Mouse (Mus musculus) neural tube, embryonic 14.5 days (tissue): ENCODE measurements at regions not wholly inside any gene's neighbourhood (a gene's known extent, or its start where the extent isn't known, plus 50 kb on each side); places are given as distances from the start of the nearest gene placed in this dataset.
A peak's percentile ranks its signal among the peaks of the same experiment; 100 is the strongest.

Experiments used
- ATAC-seq: fragments of 200-750 bp; cut with Nextera tagmentation; 2 replicates; pipeline ENCODE4 v1.8.0; 2017; ENCODE audit warnings: low read depth, mild to moderate bottlenecking, moderate TSS enrichment, moderate library complexity
- H3K27ac ChIP-seq: fragments of 300-500 bp; sonication (generic); 2 replicates; pipeline ENCODE4 v1.5.1; 2014; ENCODE audit warnings: low read depth, mild to moderate bottlenecking, control low read depth, low read length, moderate library complexity, mixed read lengths
- H3K27me3 ChIP-seq: fragments of 300-500 bp; sonication (generic); 2 replicates; pipeline ENCODE4 v1.6.1; 2014; ENCODE audit warnings: low read length; ENCODE audit not compliant: control insufficient read depth, insufficient read depth
- H3K36me3 ChIP-seq: fragments of 300-500 bp; sonication (generic); 2 replicates; pipeline ENCODE4 v1.6.1; 2014; ENCODE audit warnings: low read length, mixed read lengths; ENCODE audit not compliant: control insufficient read depth, insufficient read depth
- H3K4me1 ChIP-seq: fragments of 300-500 bp; sonication (generic); 2 replicates; pipeline ENCODE4 v1.6.1; 2014; ENCODE audit warnings: low read length; ENCODE audit not compliant: control insufficient read depth, insufficient read depth
- H3K4me2 ChIP-seq: fragments of 300-500 bp; sonication (generic); 2 replicates; pipeline ENCODE4 v1.6.1; 2014; ENCODE audit warnings: mild to moderate bottlenecking, low read depth, low read length, control low read depth
- H3K4me3 ChIP-seq: fragments of 300-500 bp; sonication (generic); 2 replicates; pipeline ENCODE4 v1.5.1; 2014; ENCODE audit warnings: low read depth, low read length, control low read depth, mixed read lengths
- H3K9ac ChIP-seq: fragments of 300-500 bp; sonication (generic); replicated peaks from 2 replicates; pipeline ENCODE4 v1.6.1; 2014; ENCODE audit warnings: low read depth, mild to moderate bottlenecking, control low read depth, low read length, mixed read lengths
- H3K9me3 ChIP-seq: fragments of 300-500 bp; sonication (generic); 2 replicates; pipeline ENCODE4 v1.6.1; 2016; ENCODE audit warnings: low read length; ENCODE audit not compliant: control insufficient read depth
- WGBS: fragments of 180-500 bp; shearing (Covaris S2); extraction: QIAGEN DNeasy Blood & Tissue Kit; methylation state at CpG from one replicate; pipeline ENCODE4 v1.1.7; 2014; 5-methylcytosine and 5-hydroxymethylcytosine counted together

GRCm38 (mm10) chr2:75315341-75315740 is 343.7 kb upstream of the Hnrnpa3 start:
- WGBS, result 21% methylated on average over 7 of the region's 7 CpGs
- no peak overlapping the region for H3K4me3 ChIP-seq

DNA sequence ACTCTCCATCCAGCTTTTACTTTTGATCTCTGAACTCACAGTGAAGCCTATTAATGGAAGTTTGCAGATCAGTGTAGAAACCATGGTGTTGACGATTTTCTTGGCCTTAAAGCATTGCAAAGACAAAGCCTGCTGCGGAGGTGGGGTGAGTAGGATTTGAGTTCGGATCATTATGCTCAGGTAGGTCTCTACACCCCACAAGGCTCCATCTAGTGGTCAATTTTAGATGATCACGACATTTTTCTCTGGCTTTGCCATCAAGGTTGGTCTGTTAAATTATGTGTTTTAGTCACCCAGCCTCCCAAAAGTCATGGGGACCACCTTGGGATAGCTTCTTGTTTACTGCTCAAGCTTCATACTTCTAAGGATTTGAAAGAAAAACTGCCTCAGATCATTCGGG is 340.9 kb upstream of the Hnrnpa3 start:
- Histone ChIP-seq H3K9me3 (no peaks in the 10 kb centered on the region), H3K27ac (no peak overlapping the region), H3K9ac (no peak overlapping the region), H3K4me3 (no peak overlapping the region), H3K4me2 (no peak overlapping the region), H3K36me3 (no peaks in the 10 kb centered on the region), H3K4me1 (0 out of 2 replicates have a peak, but pooled peaks cover 5% of the 10 kb centered on the region), H3K27me3 (no peaks in the 10 kb centered on the region)
- ATAC-seq, result no peak
- 58% methylated on average over 5 of the region's 5 CpGs for WGBS

More at GRCm38 (mm10) chr2:75315341-75315740, 343.7 kb upstream of the Hnrnpa3 start:
- Histone ChIP-seq H3K36me3 (no peaks in the 10 kb centered on the region), H3K4me2 (no peak overlapping the region), H3K9me3 (no peaks in the 10 kb centered on the region), H3K27ac (no peak overlapping the region), H3K27me3 (no peaks in the 10 kb centered on the region), H3K9ac (no peak overlapping the region), H3K4me1 (peaks cover 5% of the 10 kb centered on the region; the same call in 1 of the 2 replicates)
- no peak for ATAC-seq

DNA sequence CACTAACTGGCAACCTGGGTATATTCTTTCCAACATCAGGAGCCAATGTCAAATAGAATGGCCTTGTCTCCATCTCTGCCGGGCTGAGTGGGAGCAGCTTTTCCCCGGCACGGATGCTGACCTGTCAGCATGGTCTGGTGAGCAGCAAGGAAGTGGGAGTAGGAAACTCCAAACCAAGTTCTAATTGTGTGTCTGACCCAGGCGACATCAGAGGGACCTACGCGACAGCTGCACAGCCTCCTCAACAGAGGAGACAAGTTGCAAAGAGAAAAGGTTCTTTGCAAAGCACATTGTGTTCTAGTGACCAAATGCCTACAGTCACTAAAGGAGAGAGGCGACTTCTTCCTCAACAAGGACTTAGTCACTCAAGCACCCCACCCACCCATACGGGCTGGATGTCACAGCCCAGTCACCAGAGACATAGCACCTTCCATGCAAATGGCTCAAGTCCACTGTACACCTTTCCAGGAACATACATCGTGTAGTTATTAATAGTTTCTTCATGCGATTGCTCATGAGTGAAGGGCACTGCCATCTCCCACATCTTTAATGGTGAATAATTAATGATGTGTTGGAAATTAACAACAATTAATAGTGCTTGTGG is 334.8 kb upstream of the Hnrnpa3 start:
- whole genome bisulfite sequencing, result 89% methylated on average over 10 of the region's 10 CpGs
- H3K4me3 ChIP-seq, result no peak overlapping the region
- ATAC-seq, result no peak

DNA sequence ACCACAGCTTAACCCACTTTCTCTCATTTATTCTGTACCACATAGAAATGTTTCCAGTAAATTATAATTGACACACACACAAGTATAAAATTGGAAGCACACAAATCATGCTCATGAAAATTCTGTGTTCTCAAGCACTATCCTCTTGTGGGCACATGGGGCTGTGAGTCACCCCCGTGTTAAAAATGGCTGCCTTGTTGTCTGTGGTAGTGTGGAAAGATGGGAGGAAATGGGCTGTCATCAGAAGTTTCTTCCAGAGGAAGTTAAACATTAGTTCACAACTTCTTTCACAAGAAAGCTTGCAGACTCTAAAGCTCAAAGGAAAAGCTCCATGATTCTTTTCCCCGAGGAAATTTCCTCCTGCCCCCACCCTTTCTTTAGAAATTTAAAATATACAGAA is 329.5 kb upstream of the Hnrnpa3 start:
- Histone ChIP-seq H3K4me1 (no peaks in the 10 kb centered on the region), H3K9ac (no peak overlapping the region), H3K36me3 (no peaks in the 10 kb centered on the region), H3K4me2 (no peak overlapping the region), H3K27me3 (no peaks in the 10 kb centered on the region), H3K9me3 (no peaks in the 10 kb centered on the region), H3K27ac (no peak overlapping the region), H3K4me3 (no peak overlapping the region)
- whole genome bisulfite sequencing, result 81% methylated on average over 2 of the region's 2 CpGs
- no peak for ATAC-seq

More for the DNA sequence above, 334.8 kb upstream of the Hnrnpa3 start:
- Histone ChIP-seq H3K9ac (no peak overlapping the region), H3K27me3 (no peaks in the 10 kb centered on the region), H3K36me3 (no peaks in the 10 kb centered on the region), H3K4me1 (no peaks in the 10 kb centered on the region), H3K4me2 (no peak overlapping the region), H3K9me3 (no peaks in the 10 kb centered on the region), H3K27ac (no peak overlapping the region)

DNA sequence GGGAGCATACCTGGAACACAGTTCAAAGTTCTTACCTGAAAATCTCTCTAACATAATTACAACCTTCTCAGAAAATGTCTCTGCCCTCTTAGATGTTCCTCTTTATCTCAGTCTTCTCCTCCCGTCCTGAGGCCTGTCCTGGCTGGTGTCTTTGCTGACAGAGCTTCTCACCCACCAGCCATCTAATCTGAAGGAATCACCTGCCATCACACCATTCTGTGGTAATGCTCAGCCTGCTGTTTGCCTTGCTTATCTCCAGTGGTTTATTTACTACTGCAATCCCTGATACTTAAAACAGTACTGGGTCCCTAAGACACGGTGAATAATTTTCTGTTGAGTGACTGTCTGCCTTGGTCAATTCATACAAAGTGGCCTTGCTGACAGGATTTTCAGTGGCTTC is 317.8 kb upstream of the Hnrnpa3 start:
- no peaks in the 10 kb centered on the region for H3K4me1 ChIP-seq
- no peak overlapping the region for H3K9ac ChIP-seq
- no peaks in the 10 kb centered on the region for H3K9me3 ChIP-seq
- WGBS, result 90% methylated on average over 2 of the region's 2 CpGs
- ATAC-seq, result no peak
- no peak overlapping the region for H3K27ac ChIP-seq
- no peak overlapping the region for H3K4me3 ChIP-seq
- no peaks in the 10 kb centered on the region for H3K36me3 ChIP-seq
- H3K27me3 ChIP-seq, result no peaks in the 10 kb centered on the region
- H3K4me2 ChIP-seq, result no peak overlapping the region

- no peak overlapping the region for H3K9ac ChIP-seq
- no peak overlapping the region for H3K4me2 ChIP-seq
- no peaks in the 10 kb centered on the region for H3K27me3 ChIP-seq
- H3K9me3 ChIP-seq, result no peaks in the 10 kb centered on the region
- ATAC-seq, result no peak
- 79% methylated on average over 6 of the region's 6 CpGs for WGBS
- no peak overlapping the region for H3K4me3 ChIP-seq
- H3K27ac ChIP-seq, result no peak overlapping the region
- H3K36me3 ChIP-seq, result no peaks in the 10 kb centered on the region
- no peaks in the 10 kb centered on the region for H3K4me1 ChIP-seq
Observed at GRCm38 (mm10) chr2:75341726-75342280, 317.3 kb upstream of the Hnrnpa3 start.

DNA sequence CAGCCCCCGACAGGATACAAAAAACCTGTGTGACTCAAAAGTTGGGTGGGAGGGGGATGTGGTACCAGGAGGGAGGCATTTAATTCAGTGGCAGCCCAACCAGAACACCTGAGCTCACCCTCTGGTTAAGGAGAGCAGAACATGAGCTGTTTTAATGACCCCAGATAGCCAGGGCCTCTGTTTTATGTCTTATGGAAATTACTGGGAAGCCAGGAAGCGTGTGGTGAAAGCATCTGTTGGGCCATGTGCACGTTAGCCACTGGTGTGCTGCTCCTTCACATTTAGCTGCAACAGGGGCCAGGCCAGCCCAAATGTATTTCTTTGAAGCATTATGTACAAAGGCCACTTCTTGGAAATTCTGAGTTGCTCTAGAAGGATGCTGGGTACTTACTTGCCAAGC is 308.2 kb upstream of the Hnrnpa3 start:
- Histone ChIP-seq H3K36me3 (no peaks in the 10 kb centered on the region), H3K9me3 (no peaks in the 10 kb centered on the region), H3K27me3 (no peaks in the 10 kb centered on the region), H3K4me2 (no peak overlapping the region), H3K4me1 (0 out of 2 replicates have a peak, but pooled peaks cover 4% of the 10 kb centered on the region), H3K9ac (no peak overlapping the region), H3K27ac (no peak overlapping the region), H3K4me3 (no peak overlapping the region)
- WGBS, result 55% methylated on average over 3 of the region's 3 CpGs
- ATAC-seq, result no peak

DNA sequence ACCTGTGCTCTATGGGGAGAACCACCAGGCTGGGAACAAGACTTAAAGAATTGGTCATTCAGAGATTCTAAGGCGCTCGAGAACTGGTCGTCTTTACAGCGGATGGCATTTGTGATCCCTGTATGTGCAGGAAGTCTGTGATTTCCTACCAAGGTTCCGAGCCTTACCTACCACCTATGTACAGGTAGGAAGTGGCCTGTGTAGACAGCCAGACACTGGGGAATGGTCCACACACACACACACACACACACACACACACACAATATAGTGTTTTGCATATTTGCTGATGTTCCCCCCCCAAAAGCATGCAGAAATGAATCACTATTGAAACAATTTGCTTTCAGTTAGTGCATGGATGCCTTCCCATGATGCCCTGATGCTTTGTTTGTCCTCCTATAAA is 307.1 kb upstream of the Hnrnpa3 start:
- Histone ChIP-seq H3K9ac (no peak overlapping the region), H3K9me3 (no peaks in the 10 kb centered on the region), H3K4me2 (no peak overlapping the region), H3K4me3 (no peak overlapping the region), H3K36me3 (no peaks in the 10 kb centered on the region), H3K27ac (no peak overlapping the region), H3K4me1 (0 out of 2 replicates have a peak, but pooled peaks cover 4% of the 10 kb centered on the region), H3K27me3 (no peaks in the 10 kb centered on the region)
- 90% methylated on average over 5 of the region's 5 CpGs for WGBS
- peak; percentile 38; the same call in 1 of the 2 replicates for ATAC-seq

GRCm38 (mm10) chr2:75352564-75352963 is 306.5 kb upstream of the Hnrnpa3 start:
- Histone ChIP-seq H3K4me1 (0 out of 2 replicates have a peak, but pooled peaks cover 4% of the 10 kb centered on the region), H3K4me3 (no peak overlapping the region), H3K36me3 (no peaks in the 10 kb centered on the region), H3K9me3 (no peaks in the 10 kb centered on the region), H3K27me3 (no peaks in the 10 kb centered on the region), H3K27ac (0 out of 2 replicates have a peak overlapping the region, but pooled peaks have one; percentile 36), H3K9ac (no peak overlapping the region), H3K4me2 (no peak overlapping the region)
- peak; percentile 54; the same call in 1 of the 2 replicates for ATAC-seq
- WGBS, result 41% methylated on average over 4 of the region's 4 CpGs
